Mouse (Mus musculus) G1E-ER4 (cell line): ENCODE results near the gene Marveld1. TPM values are rescaled to one million over a fixed set of nuclear protein-coding genes. Genes with fewer than 3 reads are reported as not detected.

Experiments used
- GATA1 ChIP-seq: IDR thresholded peaks from one replicate; pipeline ENCODE4 v1.8.0; 2012; ENCODE audit warnings: low read length, inconsistent platforms
- polyA plus RNA-seq: library from polyadenylated mRNA; stranded (reverse); fragments of >175 nt; gene quantifications from 2 replicates; pipeline ENCODE4 v1.2.3, GENCODE M21; 2012

Gene Marveld1
- polyA plus RNA-seq, 1 experiment: not detected

- TF ChIP-seq GATA1: no peak
Observed at GRCm38 (mm10) chr19:42151990-42152389, 4.8 kb downstream of the Marveld1 start.

GRCm38 (mm10) chr19:42157493-42158237 is 10.5 kb downstream of the Marveld1 start:
- no peak for TF ChIP-seq GATA1

GRCm38 (mm10) chr19:42158246-42159017 is 11.2 kb downstream of the Marveld1 start:
- TF ChIP-seq GATA1: peak; percentile 92

- TF ChIP-seq GATA1: no peak
Observed at GRCm38 (mm10) chr19:42163764-42164163, 16.6 kb downstream of the Marveld1 start, which contains the start of gene Zfyve27. Zfyve27 (plus strand) TSS chr19:42163951.

GRCm38 (mm10) chr19:42164188-42164587 is 17.0 kb downstream of the Marveld1 start:
- no peak for TF ChIP-seq GATA1

- no peak for TF ChIP-seq GATA1
Observed at GRCm38 (mm10) chr19:42166130-42166529, 18.9 kb downstream of the Marveld1 start.

- no peak for TF ChIP-seq GATA1
Observed at GRCm38 (mm10) chr19:42166766-42167165, 19.6 kb downstream of the Marveld1 start.

- TF ChIP-seq GATA1: no peak
Observed at GRCm38 (mm10) chr19:42167489-42167888, 20.3 kb downstream of the Marveld1 start.

- TF ChIP-seq GATA1: peak; percentile 88
Observed at GRCm38 (mm10) chr19:42169322-42169975, 22.2 kb downstream of the Marveld1 start.

- no peak for TF ChIP-seq GATA1
Observed at GRCm38 (mm10) chr19:42170025-42170969, 23.1 kb downstream of the Marveld1 start.

- no peak for TF ChIP-seq GATA1
Observed at GRCm38 (mm10) chr19:42176841-42177240, 29.6 kb downstream of the Marveld1 start.

GRCm38 (mm10) chr19:42177461-42177860 is 30.3 kb downstream of the Marveld1 start:
- TF ChIP-seq GATA1: no peak

GRCm38 (mm10) chr19:42179356-42179755 is 32.2 kb downstream of the Marveld1 start:
- no peak for TF ChIP-seq GATA1

- no peak for TF ChIP-seq GATA1
Observed at GRCm38 (mm10) chr19:42182673-42183072, 35.5 kb downstream of the Marveld1 start.

- no peak for TF ChIP-seq GATA1
Observed at GRCm38 (mm10) chr19:42189735-42190134, 42.5 kb downstream of the Marveld1 start.
